Mouse (Mus musculus): Measurements from ENCODE around the gene Cyb5r3.

Gene Cyb5r3

DNA sequence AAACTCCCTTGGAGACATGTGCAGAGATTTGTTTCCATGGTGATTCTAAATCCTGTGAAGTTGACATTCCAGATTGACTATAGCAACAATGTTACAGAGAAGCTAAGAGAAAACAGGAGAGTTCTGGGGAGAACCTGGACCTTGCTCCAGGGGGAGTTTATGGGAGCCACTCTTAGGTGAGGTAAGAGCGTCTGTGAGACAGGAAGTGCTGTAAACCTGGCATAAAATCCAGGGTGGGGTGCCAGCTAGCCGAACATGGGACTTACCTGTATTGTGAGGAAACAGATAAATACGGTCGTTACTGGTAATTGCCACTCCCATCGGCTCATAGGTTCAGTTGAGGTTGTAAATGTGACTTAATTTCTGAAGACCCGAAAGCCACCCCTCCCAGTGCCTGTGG is 66.0 kb downstream of the Cyb5r3 start:
- no peak for DNase-seq (ENCODE audit: low spot score in 2 of 2)

Data from right cerebral cortex, adult 2 months (tissue).